Mouse (Mus musculus): ENCODE results near the gene Inpp4b. TPM values are rescaled to one million over a fixed set of nuclear protein-coding genes. Genes with fewer than 3 reads are reported as not detected.

Inpp4b gene
- polyA plus RNA-seq, 1 experiment from 2014 or later = 3.2 TPM

GRCm38 (mm10) chr8:81757580-81758144 lies 415.3 kb downstream of the Inpp4b start:
- 71% methylated on average over 2 of the region's 2 CpGs for WGBS
- TF ChIP-seq EP300 (optimal IDR thresholded peaks at IDR 0.05) (no peak), CTCF (IDR thresholded peaks at IDR 0.05; ENCODE audit: low read depth) (no peak)
- Histone ChIP-seq H3K36me3 (ENCODE audit: control insufficient read depth, insufficient read depth, low read length) (no peaks in the 10 kb centered on the region), H3K4me1 (replicated peaks; ENCODE audit: control insufficient read depth, insufficient read depth) (no peaks in the 10 kb centered on the region), H3K9ac (ENCODE audit: low read length) (no peak overlapping the region), H3K27ac (replicated peaks) (no peak overlapping the region), H3K9me3 (ENCODE audit: control insufficient read depth, low read length) (no peaks in the 10 kb centered on the region), H3K27me3 (ENCODE audit: control insufficient read depth, insufficient read depth, low read length) (no peaks in the 10 kb centered on the region), H3K4me2 (replicated peaks; ENCODE audit: low read depth) (no peak overlapping the region), H3K4me3 (ENCODE audit: low read depth, low read length) (no peak overlapping the region)
- DNase-seq (ENCODE audit: low spot score) (no peak), ATAC-seq (ENCODE audit: low FRiP score, low TSS enrichment) (no peak)

- DNase-seq (ENCODE audit: low spot score) (no peak), ATAC-seq (ENCODE audit: low FRiP score, low TSS enrichment) (no peak)
- 69% methylated on average over 4 of the region's 4 CpGs for WGBS
- no peak overlapping the region for H3K4me2 ChIP-seq (replicated peaks; ENCODE audit: low read depth)
- no peak overlapping the region for H3K27ac ChIP-seq (replicated peaks)
- H3K27me3 ChIP-seq (ENCODE audit: control insufficient read depth, insufficient read depth, low read length) = no peaks in the 10 kb centered on the region
- no peak overlapping the region for H3K9ac ChIP-seq (ENCODE audit: low read length)
- H3K9me3 ChIP-seq (ENCODE audit: control insufficient read depth, low read length) = no peaks in the 10 kb centered on the region
- no peaks in the 10 kb centered on the region for H3K36me3 ChIP-seq (ENCODE audit: control insufficient read depth, insufficient read depth, low read length)
- no peak overlapping the region for H3K4me3 ChIP-seq (ENCODE audit: low read depth, low read length)
- TF ChIP-seq CTCF (IDR thresholded peaks at IDR 0.05; ENCODE audit: low read depth) (no peak), EP300 (optimal IDR thresholded peaks at IDR 0.05) (no peak)
- H3K4me1 ChIP-seq (replicated peaks; ENCODE audit: control insufficient read depth, insufficient read depth) = no peaks in the 10 kb centered on the region
Observed at GRCm38 (mm10) chr8:81761466-81761865, 419.1 kb downstream of the Inpp4b start.

- Histone ChIP-seq H3K36me3 (ENCODE audit: control insufficient read depth, insufficient read depth, low read length) (no peaks in the 10 kb centered on the region), H3K4me1 (replicated peaks; ENCODE audit: control insufficient read depth, insufficient read depth) (peaks cover 8% of the 10 kb centered on the region; the same call in 1 of the 2 replicates), H3K4me3 (ENCODE audit: low read depth, low read length) (no peak overlapping the region), H3K27ac (replicated peaks) (no peak overlapping the region), H3K27me3 (ENCODE audit: control insufficient read depth, insufficient read depth, low read length) (no peaks in the 10 kb centered on the region), H3K4me2 (replicated peaks; ENCODE audit: low read depth) (no peak overlapping the region), H3K9ac (ENCODE audit: low read length) (no peak overlapping the region), H3K9me3 (ENCODE audit: control insufficient read depth, low read length) (no peaks in the 10 kb centered on the region)
- DNase-seq (ENCODE audit: low spot score) (no peak), ATAC-seq (ENCODE audit: low FRiP score, low TSS enrichment) (no peak)
- TF ChIP-seq EP300 (optimal IDR thresholded peaks at IDR 0.05) (no peak), CTCF (IDR thresholded peaks at IDR 0.05; ENCODE audit: low read depth) (no peak)
- WGBS = 86% methylated on average over 5 of the region's 5 CpGs
Observed at GRCm38 (mm10) chr8:81766033-81766432, 423.7 kb downstream of the Inpp4b start.

- Histone ChIP-seq H3K4me3 (ENCODE audit: low read depth, low read length) (peak overlapping the region; percentile 27; the same call in 1 of the 2 replicates), H3K9me3 (ENCODE audit: control insufficient read depth, low read length) (no peaks in the 10 kb centered on the region), H3K4me2 (replicated peaks; ENCODE audit: low read depth) (peak overlapping the region; percentile 47), H3K36me3 (ENCODE audit: control insufficient read depth, insufficient read depth, low read length) (no peaks in the 10 kb centered on the region), H3K27me3 (ENCODE audit: control insufficient read depth, insufficient read depth, low read length) (no peaks in the 10 kb centered on the region), H3K4me1 (replicated peaks; ENCODE audit: control insufficient read depth, insufficient read depth) (peaks cover 8% of the 10 kb centered on the region; the same call in 1 of the 2 replicates), H3K27ac (replicated peaks) (0 out of 2 replicates have a peak overlapping the region, but pooled peaks have one; percentile 13), H3K9ac (ENCODE audit: low read length) (no peak overlapping the region)
- ATAC-seq (ENCODE audit: low FRiP score, low TSS enrichment) (peak; percentile 35; the same call in 1 of the 2 replicates), DNase-seq (ENCODE audit: low spot score) (peak; percentile 18)
- WGBS = 9% methylated on average over 12 of the region's 12 CpGs
- TF ChIP-seq EP300 (optimal IDR thresholded peaks at IDR 0.05) (no peak), CTCF (IDR thresholded peaks at IDR 0.05; ENCODE audit: low read depth) (no peak)
Observed at GRCm38 (mm10) chr8:81767411-81768312, 425.3 kb downstream of the Inpp4b start.

GRCm38 (mm10) chr8:81768313-81768675 lies 425.9 kb downstream of the Inpp4b start:
- no peak overlapping the region for H3K9ac ChIP-seq (ENCODE audit: low read length)
- no peak overlapping the region for H3K4me3 ChIP-seq (ENCODE audit: low read depth, low read length)
- no peak for TF ChIP-seq CTCF (IDR thresholded peaks at IDR 0.05; ENCODE audit: low read depth)
- no peak for TF ChIP-seq EP300 (optimal IDR thresholded peaks at IDR 0.05)
- DNase-seq (ENCODE audit: low spot score) (no peak), ATAC-seq (ENCODE audit: low FRiP score, low TSS enrichment) (no peak)
- no peaks in the 10 kb centered on the region for H3K27me3 ChIP-seq (ENCODE audit: control insufficient read depth, insufficient read depth, low read length)
- H3K36me3 ChIP-seq (ENCODE audit: control insufficient read depth, insufficient read depth, low read length) = no peaks in the 10 kb centered on the region
- 39% methylated on average over 2 of the region's 2 CpGs for WGBS
- H3K9me3 ChIP-seq (ENCODE audit: control insufficient read depth, low read length) = no peaks in the 10 kb centered on the region
- H3K4me2 ChIP-seq (replicated peaks; ENCODE audit: low read depth) = peak overlapping the region; percentile 47; the same call in 1 of the 2 replicates
- H3K4me1 ChIP-seq (replicated peaks; ENCODE audit: control insufficient read depth, insufficient read depth) = peaks cover 8% of the 10 kb centered on the region; the same call in 1 of the 2 replicates
- H3K27ac ChIP-seq (replicated peaks) = no peak overlapping the region

Measured in stomach, postnatal 0 days (tissue).